Mouse (Mus musculus) brain, embryonic 14.5 days (tissue): ENCODE measurements at regions not wholly inside any gene's neighbourhood (a gene's known extent, or its start where the extent isn't known, plus 50 kb on each side); places are given as distances from the start of the nearest gene placed in this dataset.
A peak's percentile ranks its signal among the peaks of the same experiment; 100 is the strongest.
"Not testable (repeated sequence)": the region's sequence is repeated elsewhere in the genome, so short reads cannot be mapped to it uniquely, and the experiment has no call there.

Experiments used
- DNase-seq: peaks from one replicate; pipeline ENCODE4 v3.0.0-alpha.2; 2011; ENCODE audit warnings: low read depth
- CTCF ChIP-seq: fragments of 200-500 bp; IDR thresholded peaks from 2 replicates; pipeline ENCODE4 v1.5.1; 2012; ENCODE audit warnings: inconsistent platforms, mild to moderate bottlenecking, moderate library complexity, borderline replicate concordance; ENCODE audit not compliant: insufficient read depth, insufficient read length; ENCODE audit errors: extremely low read depth
- POLR2A ChIP-seq: fragments of 200-500 bp; IDR thresholded peaks from 2 replicates; pipeline ENCODE4 v1.6.1; 2012; ENCODE audit warnings: mild to moderate bottlenecking, inconsistent platforms, borderline replicate concordance; ENCODE audit not compliant: poor library complexity, insufficient read depth, insufficient read length, severe bottlenecking; ENCODE audit errors: extremely low read depth

- TF ChIP-seq POLR2A (no peak), CTCF (no peak)
- DNase-seq = no peak
Measured at GRCm38 (mm10) chr10:120284785-120285184, 57.9 kb downstream of the Llph start.

GRCm38 (mm10) chr10:120291912-120292311 lies 65.0 kb downstream of the Llph start:
- no peak for TF ChIP-seq POLR2A
- TF ChIP-seq CTCF = no peak
- no peak for DNase-seq

GRCm38 (mm10) chr10:120293381-120293780 lies 66.5 kb downstream of the Llph start:
- DNase-seq = not testable (repeated sequence)

GRCm38 (mm10) chr10:120294487-120294886 lies 67.6 kb downstream of the Llph start:
- DNase-seq = peak; percentile 45
- TF ChIP-seq POLR2A (no peak), CTCF (no peak)

GRCm38 (mm10) chr10:120297311-120297710 lies 70.4 kb downstream of the Llph start:
- TF ChIP-seq POLR2A (no peak), CTCF (no peak)
- DNase-seq = peak; percentile 59

GRCm38 (mm10) chr10:120298293-120298927 lies 71.5 kb downstream of the Llph start:
- no peak for DNase-seq
- TF ChIP-seq CTCF (no peak), POLR2A (no peak)

- TF ChIP-seq CTCF (peak; percentile 50; the same call in 1 of the 2 replicates), POLR2A (no peak)
- DNase-seq = peak; percentile 68
Measured at GRCm38 (mm10) chr10:120306010-120306409, 79.1 kb downstream of the Llph start.

GRCm38 (mm10) chr10:120308681-120309080 lies 81.8 kb downstream of the Llph start:
- no peak for TF ChIP-seq POLR2A
- TF ChIP-seq CTCF = no peak
- no peak for DNase-seq
